Mouse (Mus musculus) cortical plate, adult 2 months (tissue): ENCODE data around the gene Ndufa12.

Experiments used
- CTCF ChIP-seq: fragments of 200-500 bp; IDR thresholded peaks from 2 replicates; pipeline ENCODE4 v1.5.1; 2011; ENCODE audit warnings: mild to moderate bottlenecking, control low read depth, low read length; ENCODE audit not compliant: insufficient read depth; ENCODE audit errors: extremely low read depth
- POLR2A ChIP-seq: fragments of 200-500 bp; IDR thresholded peaks from 2 replicates; pipeline ENCODE4 v1.6.1; 2011; ENCODE audit warnings: mild to moderate bottlenecking, low read length, control low read depth; ENCODE audit not compliant: insufficient read depth; ENCODE audit errors: extremely low read depth

DNA sequence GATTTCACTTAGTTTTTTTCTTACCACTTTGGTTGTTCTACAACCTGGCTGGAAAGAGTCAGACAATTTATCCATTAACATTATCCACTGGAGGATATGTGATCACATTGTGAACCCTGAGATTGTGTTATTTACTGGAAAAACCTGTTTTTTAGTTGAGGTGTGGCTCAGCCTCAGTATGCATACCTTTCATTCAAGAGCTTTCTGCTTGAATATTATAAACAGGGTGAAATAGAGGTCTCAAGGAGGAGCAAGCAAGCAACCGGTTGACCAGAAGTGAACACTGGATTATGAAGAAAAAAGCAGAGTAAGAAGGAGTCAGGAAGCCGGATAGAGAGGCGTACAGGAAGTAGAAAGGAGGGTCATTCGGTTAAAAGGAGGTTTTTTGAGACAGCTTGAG is 47.0 kb upstream of the Ndufa12 start:
- TF ChIP-seq CTCF, result no peak
- no peak for TF ChIP-seq POLR2A
